Mouse (Mus musculus) T-helper 2 cell (primary cell): ENCODE results near the gene Eif5a2.

Experiments used
- in situ Hi-C: fragments of 300-600 bp; cut with MboI, MseI; formaldehyde crosslinking; loops from one replicate; pipeline ENCODE4 v1.15.1; 2025; ENCODE audit warnings: high pct_unique_total_duplicates

Eif5a2 gene

DNA sequence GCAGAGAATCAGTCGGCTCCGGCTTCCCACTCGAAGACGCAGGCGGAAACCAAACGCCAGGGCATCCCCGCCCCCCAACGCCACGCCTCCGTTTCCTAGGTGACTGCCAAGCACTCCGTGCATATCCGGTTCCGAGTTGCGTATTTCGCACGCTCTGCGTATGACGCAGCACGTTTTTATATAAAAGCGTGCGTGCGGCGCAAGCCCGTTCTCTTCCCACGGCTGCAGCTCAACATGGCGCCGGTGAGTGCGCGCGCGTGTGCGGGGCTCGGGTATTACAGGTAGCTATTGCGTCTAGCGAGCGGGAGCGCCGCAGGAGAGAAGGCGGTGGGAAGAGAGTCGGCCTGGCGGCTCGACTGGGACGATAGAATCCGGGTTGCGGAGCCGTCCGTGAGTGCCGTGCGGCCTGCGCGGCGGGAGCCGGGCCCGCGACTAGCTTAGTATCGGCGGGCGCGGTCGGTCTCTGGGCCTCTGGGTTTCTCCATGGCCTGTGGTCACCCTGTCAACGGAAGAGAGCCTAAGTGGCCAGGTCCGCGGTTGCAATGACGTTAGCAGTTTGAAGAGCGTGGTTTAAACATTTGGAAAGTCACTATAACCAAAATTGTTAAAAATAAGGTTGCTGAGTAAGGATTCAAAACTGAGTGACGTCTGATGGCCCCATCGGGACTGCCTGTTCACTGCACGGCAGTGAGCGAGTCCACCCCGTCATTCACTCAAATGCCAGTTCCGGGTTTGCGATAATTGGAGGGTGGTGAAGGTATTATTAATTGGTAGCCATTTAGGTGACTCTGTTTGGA is 24.4 kb downstream of the Eif5a2 start, which contains the start of gene Rpl22l1:
Rpl22l1 (plus strand) TSS at position 136 of the 797 bp plus-strand sequence.
- in situ Hi-C loops = loop anchor here (25.0 kb wide), 1 partner anchor 1093 kb away; the partner anchor contains the start of gene Fndc3b

DNA sequence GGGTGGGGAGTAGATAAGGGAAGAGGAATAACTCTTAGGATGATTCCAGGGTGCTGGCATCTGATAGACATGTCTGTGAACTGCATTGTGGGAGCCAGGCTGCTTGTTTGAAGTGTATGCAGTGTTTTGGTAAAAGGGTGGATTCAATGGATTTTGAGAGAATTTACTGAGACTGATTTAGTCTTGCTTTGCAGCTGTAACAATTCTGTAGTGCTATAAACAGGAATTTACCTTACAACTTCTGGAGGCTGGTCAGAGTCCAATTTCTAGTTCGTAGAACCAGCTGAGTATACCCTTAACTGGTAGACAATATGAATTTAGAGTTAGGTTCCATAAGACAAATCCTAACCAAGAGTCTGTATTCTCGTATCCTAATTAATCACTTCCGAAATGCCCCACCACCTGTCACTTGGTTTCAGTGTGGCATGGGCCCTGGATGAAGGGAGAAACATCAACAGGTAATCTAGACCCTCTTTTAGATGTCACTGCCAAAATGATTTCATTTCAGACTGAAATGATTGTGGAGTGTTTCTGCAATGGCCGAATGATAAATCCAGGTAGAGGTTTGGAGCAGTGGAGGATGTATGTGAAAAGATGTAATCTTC is 27.1 kb downstream of the Eif5a2 start:
- in situ Hi-C loops = loop anchor here (25.0 kb wide), 1 partner anchor 1096 kb away; the partner anchor contains the start of gene Fndc3b

DNA sequence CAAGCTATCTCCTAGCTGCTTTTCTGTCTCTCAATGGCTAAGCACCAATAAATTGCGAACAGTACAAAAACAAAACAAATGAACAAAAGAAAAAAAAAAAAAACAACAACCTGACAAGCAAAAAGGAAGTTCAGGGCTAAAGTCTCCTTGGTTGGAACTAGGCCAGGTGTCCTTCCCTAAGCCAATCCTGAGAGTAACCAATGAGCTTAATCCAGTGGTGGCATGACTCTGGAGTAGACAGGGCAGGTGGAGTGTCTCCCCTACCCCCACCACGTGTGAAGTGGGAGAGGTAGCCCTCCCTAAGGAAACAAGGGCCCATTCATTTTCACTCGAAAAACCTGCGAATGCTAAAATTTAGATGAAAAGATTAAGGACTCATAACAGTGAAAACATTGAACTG is 30.4 kb downstream of the Eif5a2 start:
- in situ Hi-C loops = loop anchor here (5.0 to 25.0 kb wide), 2 partner anchors 161 to 1099 kb away; partner anchors contain the start of gene Fndc3b

DNA sequence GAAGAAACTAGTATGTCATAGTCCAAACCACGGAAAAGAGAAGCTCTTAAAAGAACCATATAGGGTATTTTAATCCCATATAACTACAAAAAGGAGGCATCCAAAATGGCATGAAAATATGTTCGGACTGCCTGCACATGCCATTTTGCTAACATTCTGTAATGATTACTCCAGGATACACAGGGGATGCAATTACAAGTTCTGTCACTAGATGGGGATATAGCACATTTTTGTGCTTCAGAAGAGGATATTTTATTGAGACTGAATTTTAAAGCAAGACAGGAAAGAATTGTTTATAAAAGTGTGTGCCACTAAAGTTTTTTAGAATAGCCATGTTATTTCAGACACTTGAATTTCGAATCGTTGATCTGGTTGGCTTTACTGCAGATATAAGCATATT is 33.3 kb downstream of the Eif5a2 start:
- in situ Hi-C loops = loop anchor here (5.0 to 25.0 kb wide), 2 partner anchors 158 to 1102 kb away; partner anchors contain the start of gene Fndc3b

DNA sequence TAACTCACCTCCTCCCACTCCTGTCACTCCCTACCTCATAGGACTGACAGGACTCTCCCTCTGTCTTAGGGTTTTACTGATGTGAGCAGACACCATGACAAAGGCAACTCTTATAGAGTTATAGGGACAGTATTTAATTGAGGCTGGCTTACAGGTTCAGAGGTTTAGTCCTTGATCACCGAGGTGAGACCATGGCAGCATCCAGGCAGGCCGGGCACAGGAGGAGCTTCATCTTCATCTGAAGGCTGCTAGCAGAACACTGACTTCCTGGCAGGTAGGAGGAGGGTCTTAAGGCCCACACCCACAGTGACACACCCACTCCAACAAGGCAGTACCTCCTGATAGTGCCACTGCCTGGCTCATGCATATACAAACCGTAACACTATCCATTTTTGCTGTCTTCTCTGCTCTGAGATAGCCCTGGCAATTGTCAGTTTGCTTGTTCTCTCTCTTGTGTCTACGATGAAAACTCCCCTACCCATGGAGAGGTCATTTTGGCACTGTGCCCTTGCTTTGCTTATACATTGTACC is 35.0 kb downstream of the Eif5a2 start:
- in situ Hi-C loops = loop anchor here (25.0 kb wide), 1 partner anchor 1104 kb away; the partner anchor contains the start of gene Fndc3b

DNA sequence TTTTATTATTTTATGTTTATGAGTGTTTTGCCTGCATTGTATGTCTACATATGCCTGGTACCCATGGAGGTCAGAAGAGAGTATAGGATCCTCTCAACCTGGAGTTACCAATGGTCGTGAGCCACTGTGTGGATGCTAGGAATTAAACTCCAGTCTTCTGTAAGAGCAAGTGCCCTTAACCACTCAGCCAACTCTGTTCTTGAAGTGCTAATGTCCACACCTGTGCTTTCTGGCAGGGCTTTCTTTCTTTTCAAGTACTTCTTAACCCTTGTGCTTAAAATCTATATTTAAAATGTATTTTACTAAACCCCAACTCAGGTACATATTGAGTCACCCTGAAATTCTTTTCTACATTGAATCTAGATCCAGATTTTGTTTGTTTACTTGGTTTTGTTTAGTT is 45.2 kb downstream of the Eif5a2 start:
- in situ Hi-C loops = no loop called here

DNA sequence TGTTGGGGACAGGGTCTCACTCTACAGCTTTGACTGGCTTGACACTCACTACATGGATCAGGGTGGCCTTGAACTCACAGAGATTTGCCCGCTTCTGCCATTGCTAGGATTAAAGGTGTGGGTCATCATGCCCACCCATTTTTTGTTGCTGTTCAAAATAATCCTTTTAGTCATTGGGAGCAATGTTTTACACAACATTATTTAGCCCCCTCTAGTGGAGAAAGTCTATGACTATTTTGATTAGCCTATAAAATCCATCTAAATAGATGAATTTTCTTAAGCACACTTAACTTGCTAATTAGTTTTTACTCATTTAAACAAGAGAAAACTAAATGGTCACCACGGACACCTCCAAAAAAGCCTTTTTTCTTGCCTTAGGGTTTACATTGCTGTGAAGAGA is 46.5 kb downstream of the Eif5a2 start:
- in situ Hi-C loops = no loop called here

DNA sequence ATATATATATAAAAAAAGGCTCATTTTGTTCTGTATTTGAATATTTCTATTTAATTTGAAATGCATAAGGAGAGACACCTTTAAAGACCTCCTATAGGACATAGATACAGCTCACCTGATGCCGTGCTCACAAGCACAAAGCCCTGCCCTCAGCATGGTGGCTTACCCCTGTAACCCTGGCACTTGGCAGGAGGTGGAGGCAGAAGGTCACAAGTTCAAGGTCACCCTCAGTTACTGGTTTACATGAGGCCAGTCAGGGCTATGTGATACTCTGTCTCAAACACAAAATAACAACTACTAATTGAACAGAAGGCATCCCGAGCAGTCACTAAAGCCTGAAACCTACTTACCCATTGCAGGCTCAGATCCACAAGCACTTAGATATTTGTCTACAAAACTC is 48.4 kb downstream of the Eif5a2 start:
- in situ Hi-C loops = no loop called here

DNA sequence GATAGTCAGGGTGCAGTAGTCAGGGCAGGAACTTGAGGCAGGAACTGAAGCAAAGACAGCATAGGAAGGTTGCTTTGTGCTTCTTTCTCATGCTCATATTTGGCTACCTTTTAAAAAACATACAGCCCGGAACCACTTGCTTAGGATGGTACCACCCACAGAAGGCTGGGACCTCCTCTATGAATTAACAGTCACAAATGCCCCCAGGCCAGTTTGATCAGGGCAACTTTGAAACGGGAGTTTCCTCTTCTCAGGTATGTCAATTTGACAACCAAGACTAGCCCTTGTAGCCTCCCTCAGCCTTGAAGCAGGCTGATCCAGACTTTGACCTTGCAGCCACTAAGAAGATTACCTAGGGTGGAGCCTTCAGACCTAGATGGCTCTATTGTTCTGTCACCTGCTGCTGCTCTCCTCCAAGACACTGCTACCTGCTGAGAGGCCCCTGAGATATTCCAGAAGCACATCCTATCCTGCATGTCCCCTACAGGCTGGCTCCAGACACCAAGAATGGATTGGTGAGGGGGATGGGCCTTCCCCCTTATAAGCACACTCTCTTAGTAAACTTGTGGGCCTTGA is 55.8 kb downstream of the Eif5a2 start:
- in situ Hi-C loops = no loop called here

DNA sequence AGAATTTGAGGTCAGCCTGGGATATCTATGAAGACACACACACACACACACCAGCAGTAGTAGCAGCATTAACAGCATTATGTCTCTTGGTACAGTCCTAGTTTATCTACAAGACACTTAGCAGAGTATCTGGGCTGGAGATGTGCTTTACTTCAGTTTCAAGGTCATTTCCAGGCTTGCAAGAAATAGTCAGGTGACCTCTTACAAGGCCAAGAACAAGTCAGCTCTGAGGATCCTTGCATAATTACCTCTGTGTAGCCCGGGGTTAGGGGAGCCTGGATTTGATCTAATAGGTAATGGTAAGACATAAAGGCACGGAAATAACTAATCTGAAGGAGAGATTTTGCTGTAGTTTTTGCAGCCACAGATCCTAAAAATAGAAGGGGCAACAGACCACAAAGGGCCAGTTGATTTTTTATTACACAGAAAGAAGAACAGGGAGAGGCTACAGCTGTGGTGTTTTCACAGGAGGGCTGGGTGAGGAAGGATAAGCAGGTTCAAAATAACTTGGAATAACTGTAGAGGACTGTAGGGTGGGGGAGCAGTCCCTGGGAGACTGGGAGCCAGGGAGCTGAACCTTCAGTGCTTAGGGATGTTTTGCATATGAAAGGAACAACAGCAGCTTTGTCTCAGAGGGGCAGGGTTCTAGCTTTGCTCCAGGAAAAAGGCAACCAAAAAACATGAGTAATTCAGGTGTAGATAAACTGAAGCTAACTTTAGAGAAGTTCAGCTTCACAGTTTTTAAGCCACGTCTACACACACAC is 61.0 kb downstream of the Eif5a2 start:
- in situ Hi-C loops = no loop called here

DNA sequence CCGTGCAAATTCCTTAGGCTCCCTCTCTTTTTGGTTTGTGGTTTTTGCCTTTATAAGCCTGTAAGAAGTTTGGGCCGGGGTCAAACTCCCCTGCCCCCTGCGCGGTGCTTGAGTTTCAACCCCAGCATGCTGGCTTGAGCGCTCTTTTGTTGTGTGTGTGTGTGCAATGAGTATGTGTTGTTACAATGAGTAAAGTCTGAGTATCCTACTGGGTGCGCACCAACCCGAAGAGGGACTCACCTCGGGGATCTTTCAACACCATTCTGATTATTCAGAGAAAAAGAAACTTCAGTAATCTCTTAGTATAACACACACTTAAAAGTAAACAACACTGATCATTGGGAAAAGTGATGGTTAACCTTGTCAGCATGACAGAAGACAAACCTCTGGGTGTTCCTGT is 62.2 kb downstream of the Eif5a2 start:
- in situ Hi-C loops = no loop called here

DNA sequence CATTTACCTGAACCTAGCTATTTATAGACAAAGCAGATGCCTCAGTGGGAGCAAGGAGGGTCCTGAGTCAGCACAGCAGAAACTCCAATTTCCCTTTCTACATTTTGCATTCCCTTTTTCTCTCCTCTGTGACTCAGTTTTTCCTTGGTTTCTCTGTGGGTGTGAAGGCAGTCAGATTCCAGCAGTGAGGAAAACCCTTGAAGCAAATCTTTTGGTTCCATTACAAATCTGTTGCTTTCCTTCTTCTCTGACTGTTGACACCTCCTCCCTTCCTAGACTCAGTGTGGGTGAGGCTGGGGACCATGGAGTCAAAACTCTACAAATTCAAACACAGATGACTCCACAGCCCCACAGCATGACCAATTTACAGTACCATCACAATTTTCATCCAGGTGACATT is 66.0 kb downstream of the Eif5a2 start:
- in situ Hi-C loops = no loop called here
